Mouse (Mus musculus) bone marrow, adult 2 months (tissue): ENCODE results near the gene Chmp6. TPM values are rescaled to one million over a fixed set of nuclear protein-coding genes. Genes with fewer than 3 reads are reported as not detected.

ENCODE experiments used
- H3K27ac ChIP-seq: fragments of 200-500 bp; 2 replicates; pipeline ENCODE4 v1.5.1; 2012; ENCODE audit warnings: low read depth, mild to moderate bottlenecking, control low read depth, inconsistent platforms, low read length; ENCODE audit not compliant: control insufficient read depth, poor library complexity, insufficient read depth
- H3K4me1 ChIP-seq: fragments of 200-500 bp; 2 replicates; pipeline ENCODE4 v1.6.1; 2011; ENCODE audit warnings: low read length; ENCODE audit not compliant: control insufficient read depth, insufficient read depth
- H3K4me3 ChIP-seq: fragments of 200-500 bp; replicated peaks from 2 replicates; pipeline ENCODE3; 2011; ENCODE audit warnings: mild to moderate bottlenecking, low read depth, low read length, control low read depth; ENCODE audit not compliant: control insufficient read depth
- CTCF ChIP-seq: fragments of 200-500 bp; IDR thresholded peaks from 2 replicates; pipeline ENCODE4 v1.5.1; 2011; ENCODE audit warnings: low read length, control low read depth; ENCODE audit not compliant: control insufficient read depth, insufficient read depth
- POLR2A ChIP-seq: fragments of 200-500 bp; IDR thresholded peaks from 2 replicates; pipeline ENCODE4 v1.6.1; 2011; ENCODE audit warnings: low read depth, mild to moderate bottlenecking, control low read depth, low read length, borderline replicate concordance; ENCODE audit not compliant: control insufficient read depth
- WGBS: fragments of 180-500 bp; shearing (Covaris S2); methylation state at CpG from one replicate; pipeline ENCODE4 v1.1.7; 2018; 5-methylcytosine and 5-hydroxymethylcytosine counted together
- polyA plus RNA-seq: library from polyadenylated mRNA; stranded (reverse); fragments of >200 nt; gene quantifications from 2 replicates; pipeline ENCODE4 v1.2.4, GENCODE M21; 2011; ENCODE audit warnings: low replicate concordance; ENCODE audit not compliant: missing spikeins, insufficient read depth, insufficient read length

Chmp6 gene
- polyA plus RNA-seq: 16.1 and 18.5 TPM in 2 replicates

DNA sequence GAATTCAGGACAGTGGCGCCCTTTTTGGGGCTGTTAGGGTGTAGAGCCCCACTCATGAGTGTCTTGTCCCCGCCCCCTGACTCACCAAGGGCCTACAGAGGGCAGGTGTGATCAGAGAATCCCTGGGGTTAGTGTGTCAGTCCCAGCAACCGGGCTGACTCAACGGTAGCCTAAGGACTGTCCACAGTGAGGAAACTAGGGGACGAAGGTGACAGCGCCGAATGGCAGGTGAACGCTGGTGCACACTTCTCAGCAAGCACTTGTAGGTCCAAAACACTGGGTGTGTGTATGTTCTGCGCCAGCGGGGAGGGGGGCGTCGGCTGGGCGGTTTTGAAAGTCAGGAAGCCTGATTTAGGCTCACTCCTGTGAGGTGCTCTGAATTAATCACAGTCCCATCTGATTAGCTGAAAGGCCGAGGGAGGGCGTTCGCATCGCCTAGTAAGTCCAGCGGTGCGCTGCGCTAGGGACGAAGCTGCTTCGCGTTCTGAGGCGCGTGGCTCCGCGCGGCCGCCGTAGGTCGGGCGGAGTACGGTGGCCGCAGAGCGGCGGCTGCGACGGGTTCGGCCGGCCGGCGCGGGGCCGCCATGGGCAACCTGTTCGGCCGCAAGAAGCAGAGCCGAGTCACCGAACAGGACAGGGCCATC, at the start of gene Chmp6:
Chmp6 (plus strand) TSS at position 151 of the 644 bp plus-strand sequence.
- Histone ChIP-seq H3K4me3 (peak within 1 kb of the TSS; percentile 95), H3K4me1 (peaks cover 9% of the 10 kb centered on the region), H3K27ac (peak within 1 kb of the TSS; percentile 48; the same call in 1 of the 2 replicates)
- under 1% methylated on average over 48 of the region's 48 CpGs for WGBS
- TF ChIP-seq POLR2A (peak; percentile 75; the same call in 1 of the 2 replicates), CTCF (no peak)

DNA sequence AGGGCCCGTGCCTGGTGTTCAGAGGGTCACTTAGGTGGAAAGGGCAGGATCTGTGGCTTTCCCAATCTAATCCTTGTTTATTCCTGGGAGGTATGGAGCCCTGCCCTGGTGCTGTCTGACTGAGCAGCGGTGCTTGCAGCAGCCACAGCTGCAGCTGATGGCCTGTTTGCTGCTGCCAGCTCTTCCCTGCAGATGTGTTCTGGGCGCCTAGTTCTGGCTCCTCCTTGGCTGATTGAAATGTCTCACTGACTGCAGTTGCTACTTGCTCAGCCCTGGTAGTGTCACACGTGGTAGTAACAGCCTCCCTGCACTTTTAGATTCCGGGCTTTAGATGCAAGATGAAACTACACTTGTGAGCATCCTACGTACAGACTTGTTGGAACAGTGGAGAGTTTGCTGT, 46.4 kb upstream of the Chmp6 start:
- Histone ChIP-seq H3K4me3 (no peak overlapping the region), H3K4me1 (no peaks in the 10 kb centered on the region; the same call in 1 of the 2 replicates), H3K27ac (no peak overlapping the region)
- 86% methylated on average over 6 of the region's 6 CpGs for WGBS
- TF ChIP-seq CTCF (no peak), POLR2A (no peak)

DNA sequence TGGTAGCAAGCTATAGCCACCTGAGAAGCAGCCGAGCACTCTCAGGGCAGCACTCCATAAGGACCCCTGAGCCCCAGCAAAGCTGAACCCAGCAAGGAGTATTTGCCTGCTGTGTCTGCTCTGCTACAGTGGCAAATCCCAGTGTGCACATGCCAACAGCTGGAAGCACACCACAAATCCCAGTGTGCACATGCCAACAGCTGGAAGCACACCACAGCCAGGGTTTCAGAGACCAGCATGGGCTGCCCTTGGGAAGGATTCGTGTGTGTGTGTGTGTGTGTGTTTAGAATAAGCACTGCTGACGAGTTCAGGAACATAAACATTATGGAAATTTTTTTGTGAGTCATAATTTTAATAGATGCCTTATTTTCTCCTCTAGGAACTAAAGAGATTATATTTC, 45.1 kb upstream of the Chmp6 start:
- Histone ChIP-seq H3K27ac (no peak overlapping the region), H3K4me3 (no peak overlapping the region), H3K4me1 (no peaks in the 10 kb centered on the region; the same call in 1 of the 2 replicates)
- no peak for TF ChIP-seq CTCF
- TF ChIP-seq POLR2A: no peak
- WGBS: 83% methylated on average over 3 of the region's 3 CpGs

DNA sequence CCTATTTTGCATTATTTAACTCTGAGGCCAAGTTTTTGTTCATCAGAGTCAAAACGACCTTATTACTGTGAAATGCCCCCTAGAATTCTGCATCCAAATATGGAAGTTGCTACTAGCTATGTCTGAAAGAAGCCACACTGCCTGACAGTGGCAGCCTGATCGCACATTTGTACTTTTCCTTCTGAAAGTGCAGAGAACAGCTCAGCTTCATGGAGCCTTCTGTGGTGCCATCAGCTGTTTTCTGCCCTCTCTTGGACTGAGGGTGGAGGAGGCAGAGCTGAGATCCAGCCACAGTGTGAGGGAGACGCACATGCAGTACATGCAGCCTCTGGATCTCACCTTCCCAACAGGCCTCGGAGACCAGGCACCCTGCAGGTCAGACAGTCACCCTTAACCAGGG, 44.7 kb upstream of the Chmp6 start:
- Histone ChIP-seq H3K4me3 (no peak overlapping the region), H3K4me1 (no peaks in the 10 kb centered on the region; the same call in 1 of the 2 replicates), H3K27ac (no peak overlapping the region)
- 84% methylated on average over 4 of the region's 4 CpGs for whole genome bisulfite sequencing
- no peak for TF ChIP-seq CTCF
- no peak for TF ChIP-seq POLR2A

DNA sequence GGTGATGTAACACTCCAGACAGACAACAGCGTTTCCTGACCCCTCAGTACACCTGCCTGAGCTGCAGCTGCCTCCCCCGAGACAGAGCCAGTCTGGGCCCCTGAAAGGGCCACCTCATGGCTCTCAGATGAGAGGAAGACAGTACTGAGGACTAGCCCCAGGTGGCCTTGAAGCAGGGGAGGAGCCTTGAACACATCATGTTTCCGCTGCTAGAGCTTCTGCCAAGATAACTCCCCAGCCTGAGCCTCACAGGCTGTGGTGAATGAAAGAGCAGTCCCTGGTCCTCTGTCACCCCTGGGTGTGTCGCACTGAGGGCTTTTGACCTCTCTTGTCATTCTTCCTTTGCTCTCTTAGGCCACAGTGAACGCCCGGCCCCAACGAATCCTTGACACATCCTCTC, 42.1 kb upstream of the Chmp6 start:
- no peak for TF ChIP-seq CTCF
- no peak for TF ChIP-seq POLR2A
- WGBS: 74% methylated on average over 7 of the region's 7 CpGs
- H3K4me1 ChIP-seq: peaks cover 4% of the 10 kb centered on the region
- no peak overlapping the region for H3K27ac ChIP-seq
- H3K4me3 ChIP-seq: no peak overlapping the region

DNA sequence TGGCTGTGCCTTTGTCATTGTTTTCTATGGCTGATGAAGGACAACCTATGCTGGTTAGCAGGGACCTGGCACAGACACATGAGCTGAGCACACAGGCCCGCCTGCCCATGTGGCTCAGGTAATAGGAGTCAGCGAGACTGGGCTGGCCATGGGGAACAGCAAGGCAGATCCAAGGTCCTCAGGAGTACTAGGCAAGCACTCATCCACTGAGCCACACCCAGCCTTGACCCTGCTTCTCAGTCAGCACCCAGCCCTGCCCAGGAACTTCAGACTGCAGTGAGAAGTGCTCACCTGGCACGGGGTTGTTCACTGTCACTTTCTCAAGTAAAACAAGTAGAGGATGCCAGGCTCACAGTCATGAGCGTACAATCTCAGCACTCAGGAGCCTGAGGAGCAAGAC, 39.6 kb upstream of the Chmp6 start:
- 85% methylated on average over 4 of the region's 4 CpGs for WGBS
- Histone ChIP-seq H3K4me1 (peaks cover 6% of the 10 kb centered on the region), H3K4me3 (no peak overlapping the region), H3K27ac (no peak overlapping the region; the same call in 1 of the 2 replicates)
- no peak for TF ChIP-seq CTCF
- TF ChIP-seq POLR2A: no peak

DNA sequence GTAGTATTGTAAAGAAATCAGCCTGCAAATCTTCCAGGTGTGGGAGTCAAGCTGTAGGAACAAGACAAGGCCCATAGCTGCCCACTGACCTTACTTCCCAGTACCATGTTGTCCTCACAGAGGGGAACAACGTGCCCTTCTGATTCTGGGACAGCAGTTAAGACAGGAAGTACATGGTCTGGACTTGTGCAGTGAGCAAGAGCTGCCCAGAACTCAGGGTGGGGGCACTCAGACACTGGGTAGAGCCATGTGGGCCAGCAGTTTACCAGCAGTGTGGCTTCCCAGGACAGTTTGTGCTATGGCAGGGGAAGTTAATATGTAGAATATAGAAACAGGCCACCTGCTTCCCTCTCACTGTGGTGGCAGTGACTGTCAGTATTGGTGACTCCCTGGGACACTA, 38.4 kb upstream of the Chmp6 start:
- no peak for TF ChIP-seq POLR2A
- no peak for TF ChIP-seq CTCF
- WGBS: 10% methylated on average over 1 of the region's 1 CpGs
- Histone ChIP-seq H3K4me1 (peaks cover 6% of the 10 kb centered on the region), H3K4me3 (no peak overlapping the region), H3K27ac (peak overlapping the region; percentile 80)

DNA sequence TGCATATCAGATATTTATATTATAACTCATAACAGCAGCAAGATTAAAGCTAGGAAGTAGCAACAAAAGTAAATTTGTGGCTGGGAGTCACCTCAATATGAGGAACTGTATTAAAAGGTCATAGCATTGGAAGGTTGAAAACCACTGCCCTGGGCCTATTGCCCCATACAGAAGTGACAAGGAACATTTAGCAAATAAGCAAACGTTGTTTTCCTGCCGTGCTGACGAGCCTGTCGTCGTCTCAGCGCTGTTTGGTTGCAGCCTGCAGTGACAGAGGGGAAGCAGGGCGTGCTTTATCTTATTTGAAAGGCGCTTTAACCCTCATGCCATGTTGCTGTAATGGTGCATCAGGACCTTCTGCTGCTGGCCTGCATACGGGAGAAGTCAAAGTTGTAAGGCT, 37.6 kb upstream of the Chmp6 start:
- no peak for TF ChIP-seq POLR2A
- H3K4me3 ChIP-seq: no peak overlapping the region
- peaks cover 6% of the 10 kb centered on the region for H3K4me1 ChIP-seq
- WGBS: 31% methylated on average over 9 of the region's 9 CpGs
- H3K27ac ChIP-seq: peak overlapping the region; percentile 81

DNA sequence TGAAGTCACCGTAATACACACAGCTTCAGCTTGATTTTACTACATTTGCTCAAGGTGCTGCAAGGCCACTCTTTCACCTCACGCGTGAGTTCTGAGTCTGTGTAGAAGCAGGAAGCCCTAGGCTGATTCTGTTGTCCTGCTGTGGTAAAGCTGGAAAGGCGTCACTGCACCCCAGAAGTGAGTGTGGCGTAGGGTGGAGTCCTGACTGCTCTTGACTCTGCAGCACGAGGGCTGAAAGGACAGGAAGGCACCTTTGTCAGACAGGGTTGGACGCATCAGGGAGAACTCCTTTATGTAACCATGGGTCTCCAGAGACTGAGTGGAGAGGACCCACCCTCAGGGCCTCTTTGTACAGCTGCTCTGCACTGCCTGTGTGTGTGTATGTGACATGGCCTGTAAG, 36.1 kb upstream of the Chmp6 start:
- Histone ChIP-seq H3K4me1 (peaks cover 6% of the 10 kb centered on the region), H3K27ac (peak overlapping the region; percentile 81), H3K4me3 (no peak overlapping the region)
- TF ChIP-seq CTCF (peak; percentile 5; the same call in 1 of the 2 replicates), POLR2A (no peak)
- 72% methylated on average over 7 of the region's 7 CpGs for WGBS

DNA sequence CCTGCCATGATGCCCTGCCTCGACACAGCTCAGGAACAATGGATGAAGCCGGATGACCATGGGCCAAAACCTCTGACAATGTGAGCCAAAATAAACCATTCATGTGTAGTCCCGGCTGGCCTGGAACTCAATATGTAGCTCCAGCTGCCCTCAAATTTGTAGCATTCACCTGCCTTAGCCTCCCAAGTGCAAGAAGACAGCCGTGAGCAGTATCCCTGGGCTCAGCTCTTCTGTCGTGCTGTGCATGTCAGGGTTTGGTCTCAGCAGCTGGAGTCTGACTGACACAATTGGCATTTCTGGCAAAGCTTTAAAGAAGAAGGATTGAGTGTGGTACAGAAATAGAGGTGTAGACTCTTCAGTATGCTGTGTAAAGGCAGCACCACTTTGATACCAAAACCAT, 33.7 kb upstream of the Chmp6 start:
- Histone ChIP-seq H3K4me3 (no peak overlapping the region), H3K4me1 (peaks cover 6% of the 10 kb centered on the region), H3K27ac (no peak overlapping the region)
- TF ChIP-seq POLR2A: no peak
- TF ChIP-seq CTCF: no peak
- WGBS: 92% methylated on average over 5 of the region's 5 CpGs
